Mouse (Mus musculus): Measurements from ENCODE around the gene Lair1. TPM values are rescaled to one million over a fixed set of nuclear protein-coding genes. Genes with fewer than 3 reads are reported as not detected.

Gene Lair1
- 0.89 and 1.2 TPM in 2 replicates for polyA plus RNA-seq (2014; fragmentation: Nextera tagmentation; extraction: Ambion mirVana)

DNA sequence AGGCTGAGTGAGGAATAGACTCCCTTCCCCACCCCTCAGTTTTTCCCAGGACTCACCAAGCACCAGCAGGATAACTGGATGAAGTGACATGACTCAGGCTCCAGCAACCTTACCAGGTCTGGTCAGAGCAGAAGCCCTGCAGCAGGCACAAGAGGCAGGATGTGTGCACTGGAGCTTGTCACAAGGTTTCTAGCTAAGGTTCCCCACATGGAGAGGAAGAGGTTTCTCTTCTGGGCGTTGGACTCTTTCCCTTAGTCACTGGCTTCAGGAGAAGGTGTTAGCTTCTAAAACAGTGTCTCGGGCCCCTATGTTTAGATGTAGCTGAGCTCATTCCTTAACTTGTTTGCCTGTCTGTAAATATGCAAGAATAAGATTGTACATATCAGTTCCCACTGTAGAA is at the start of gene Lair1:
Lair1 (minus strand) TSS at position 192 of the 400 bp plus-strand sequence.
- Histone ChIP-seq H3K36me3 (ENCODE audit: control insufficient read depth, insufficient read depth, low read length) (no peaks in the 10 kb centered on the region), H3K9ac (ENCODE audit: low read length) (no peak within 1 kb of the TSS), H3K4me2 (ENCODE audit: low read depth) (no peak within 1 kb of the TSS), H3K9me3 (ENCODE audit: control insufficient read depth, low read length) (no peaks in the 10 kb centered on the region), H3K4me3 (ENCODE audit: low read depth, low read length) (no peak within 1 kb of the TSS), H3K27me3 (ENCODE audit: control insufficient read depth, insufficient read depth, low read length) (no peaks in the 10 kb centered on the region), H3K4me1 (ENCODE audit: control insufficient read depth, insufficient read depth, low read length) (no peaks in the 10 kb centered on the region), H3K27ac (ENCODE audit: low read depth, low read length) (no peak within 1 kb of the TSS)
- WGBS = 78% methylated on average over 2 of the region's 2 CpGs
- DNase-seq (ENCODE audit: low spot score) = no peak
- no peak for ATAC-seq (ENCODE audit: insufficient read depth, low FRiP score, low TSS enrichment)

DNA sequence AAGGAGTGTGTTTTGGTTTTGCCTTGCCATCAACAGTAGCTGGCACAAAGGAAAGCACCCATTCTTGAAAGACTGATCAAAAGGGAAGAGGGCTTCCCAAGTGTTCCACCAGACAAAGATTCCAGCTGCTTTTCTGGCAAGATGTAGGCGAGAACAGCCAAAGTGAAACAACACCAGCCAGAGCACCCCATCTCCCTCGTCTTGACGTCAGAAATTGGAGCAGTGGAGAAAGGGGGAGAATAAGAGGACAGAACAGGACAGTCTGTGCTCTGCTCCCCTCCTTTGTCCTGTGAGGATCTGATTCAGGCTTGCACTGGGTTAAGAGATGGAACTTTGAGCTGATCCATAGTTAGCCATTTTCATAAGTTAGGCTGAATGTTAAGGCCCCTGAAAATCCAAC is 48.8 kb upstream of the Lair1 start:
- 67% methylated on average over 3 of the region's 3 CpGs for WGBS
- no peak for DNase-seq (ENCODE audit: low spot score)
- no peaks in the 10 kb centered on the region for H3K4me1 ChIP-seq (ENCODE audit: control insufficient read depth, insufficient read depth, low read length)
- H3K27me3 ChIP-seq (ENCODE audit: control insufficient read depth, insufficient read depth, low read length) = no peaks in the 10 kb centered on the region
- H3K9me3 ChIP-seq (ENCODE audit: control insufficient read depth, low read length) = no peaks in the 10 kb centered on the region
- ATAC-seq (ENCODE audit: insufficient read depth, low FRiP score, low TSS enrichment) = no peak
- no peak overlapping the region for H3K9ac ChIP-seq (ENCODE audit: low read length)
- H3K4me2 ChIP-seq (ENCODE audit: low read depth) = no peak overlapping the region
- H3K27ac ChIP-seq (ENCODE audit: low read depth, low read length) = no peak overlapping the region
- H3K36me3 ChIP-seq (ENCODE audit: control insufficient read depth, insufficient read depth, low read length) = no peaks in the 10 kb centered on the region
- no peak overlapping the region for H3K4me3 ChIP-seq (ENCODE audit: low read depth, low read length)

DNA sequence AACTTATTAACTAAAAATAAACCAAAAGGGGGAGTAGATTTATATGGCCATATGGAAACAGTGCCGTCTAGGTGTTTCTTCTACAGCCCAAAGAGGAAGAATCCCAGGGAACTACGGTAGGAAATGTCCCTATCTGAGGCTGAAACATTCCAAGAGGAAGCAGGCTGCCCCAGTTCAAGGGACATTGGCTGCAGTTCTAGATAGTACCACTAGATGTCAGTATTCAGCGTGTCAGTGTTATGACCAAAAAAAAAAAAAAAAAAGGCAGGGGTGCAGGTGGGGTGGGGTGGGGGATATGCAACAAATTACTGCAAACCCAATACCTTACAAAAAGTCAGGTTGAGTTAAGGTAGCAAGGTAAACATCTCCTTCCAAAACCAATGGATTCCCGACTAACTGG is 40.4 kb upstream of the Lair1 start:
- no peaks in the 10 kb centered on the region for H3K36me3 ChIP-seq (ENCODE audit: control insufficient read depth, insufficient read depth, low read length)
- DNase-seq (ENCODE audit: low spot score) (no peak), ATAC-seq (ENCODE audit: insufficient read depth, low FRiP score, low TSS enrichment) (no peak)
- H3K4me1 ChIP-seq (ENCODE audit: control insufficient read depth, insufficient read depth, low read length) = no peaks in the 10 kb centered on the region
- no peaks in the 10 kb centered on the region for H3K9me3 ChIP-seq (ENCODE audit: control insufficient read depth, low read length)
- no peak overlapping the region for H3K9ac ChIP-seq (ENCODE audit: low read length)
- H3K4me2 ChIP-seq (ENCODE audit: low read depth) = no peak overlapping the region
- no peaks in the 10 kb centered on the region for H3K27me3 ChIP-seq (ENCODE audit: control insufficient read depth, insufficient read depth, low read length)
- WGBS = 21% methylated on average over 4 of the region's 4 CpGs
- no peak overlapping the region for H3K27ac ChIP-seq (ENCODE audit: low read depth, low read length)
- H3K4me3 ChIP-seq (ENCODE audit: low read depth, low read length) = no peak overlapping the region

DNA sequence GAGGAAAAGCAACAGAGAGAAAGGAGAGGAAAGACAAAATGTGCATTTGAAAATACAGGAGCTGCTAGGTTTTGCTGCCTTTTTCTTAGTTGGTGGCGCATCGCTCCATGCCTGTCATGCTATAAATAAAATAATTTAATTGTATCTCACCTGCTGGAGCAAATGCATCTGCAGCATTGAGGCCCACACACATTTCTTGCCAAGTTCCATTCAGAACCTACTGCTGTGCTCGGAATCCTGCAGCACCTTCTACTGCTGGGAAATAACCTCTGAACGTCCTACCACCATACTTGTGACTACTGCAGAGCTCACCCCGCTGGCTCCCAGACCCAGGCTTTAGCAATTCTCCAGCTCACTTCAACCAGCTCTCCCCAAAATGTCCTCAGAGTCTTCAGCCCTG is 38.1 kb upstream of the Lair1 start:
- 82% methylated on average over 5 of the region's 5 CpGs for WGBS
- no peak overlapping the region for H3K27ac ChIP-seq (ENCODE audit: low read depth, low read length)
- H3K36me3 ChIP-seq (ENCODE audit: control insufficient read depth, insufficient read depth, low read length) = no peaks in the 10 kb centered on the region
- H3K4me2 ChIP-seq (ENCODE audit: low read depth) = no peak overlapping the region
- H3K9me3 ChIP-seq (ENCODE audit: control insufficient read depth, low read length) = no peaks in the 10 kb centered on the region
- ATAC-seq (ENCODE audit: insufficient read depth, low FRiP score, low TSS enrichment) = no peak
- DNase-seq (ENCODE audit: low spot score) = no peak
- no peaks in the 10 kb centered on the region for H3K4me1 ChIP-seq (ENCODE audit: control insufficient read depth, insufficient read depth, low read length)
- no peak overlapping the region; the same call in 1 of the 2 replicates for H3K9ac ChIP-seq (ENCODE audit: low read length)
- no peaks in the 10 kb centered on the region for H3K27me3 ChIP-seq (ENCODE audit: control insufficient read depth, insufficient read depth, low read length)
- no peak overlapping the region for H3K4me3 ChIP-seq (ENCODE audit: low read depth, low read length)

DNA sequence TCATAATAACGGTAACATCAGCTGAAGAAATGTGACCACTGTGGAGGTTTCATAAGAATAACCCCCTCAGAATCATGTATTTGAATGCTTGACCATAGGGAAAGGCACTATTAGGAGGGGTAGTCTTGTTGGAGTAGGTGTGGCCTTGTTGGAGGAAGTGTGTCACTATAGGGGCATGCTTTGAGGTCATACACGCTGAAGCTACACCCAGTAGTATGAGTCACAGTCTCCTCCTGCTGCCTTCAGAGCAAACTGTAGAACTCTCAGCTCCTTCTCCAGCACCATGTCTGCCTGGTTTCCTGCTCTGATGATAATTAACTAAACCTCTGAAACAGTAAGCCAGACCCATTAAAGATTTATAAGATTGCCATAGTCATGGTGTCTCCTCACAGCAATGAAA is 35.8 kb upstream of the Lair1 start:
- no peak overlapping the region for H3K4me2 ChIP-seq (ENCODE audit: low read depth)
- H3K36me3 ChIP-seq (ENCODE audit: control insufficient read depth, insufficient read depth, low read length) = no peaks in the 10 kb centered on the region
- ATAC-seq (ENCODE audit: insufficient read depth, low FRiP score, low TSS enrichment) = no peak
- 79% methylated on average over 2 of the region's 2 CpGs for WGBS
- H3K9ac ChIP-seq (ENCODE audit: low read length) = no peak overlapping the region
- no peak overlapping the region for H3K27ac ChIP-seq (ENCODE audit: low read depth, low read length)
- no peaks in the 10 kb centered on the region for H3K4me1 ChIP-seq (ENCODE audit: control insufficient read depth, insufficient read depth, low read length)
- no peaks in the 10 kb centered on the region for H3K9me3 ChIP-seq (ENCODE audit: control insufficient read depth, low read length)
- DNase-seq (ENCODE audit: low spot score) = no peak
- no peak overlapping the region for H3K4me3 ChIP-seq (ENCODE audit: low read depth, low read length)
- H3K27me3 ChIP-seq (ENCODE audit: control insufficient read depth, insufficient read depth, low read length) = no peaks in the 10 kb centered on the region

DNA sequence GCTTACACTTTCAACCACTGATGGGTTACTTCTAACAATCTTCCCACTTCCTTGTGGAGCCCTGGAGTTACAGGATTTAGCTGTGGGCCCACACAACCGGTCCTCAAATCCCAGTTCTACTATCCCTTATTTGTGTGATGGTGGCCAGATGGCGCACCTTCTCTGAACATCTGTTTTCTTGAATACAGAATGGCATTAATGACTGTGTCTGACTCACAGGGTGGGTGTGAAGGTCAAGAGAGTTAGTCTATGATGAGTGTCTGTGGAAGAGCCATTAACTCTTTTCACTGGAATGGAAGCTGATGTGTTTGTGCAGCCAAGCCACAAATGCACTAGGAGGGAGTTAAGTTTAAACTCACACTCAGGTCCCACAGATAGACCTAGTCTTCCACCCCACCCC is 35.3 kb upstream of the Lair1 start:
- WGBS = 80% methylated on average over 2 of the region's 2 CpGs
- Histone ChIP-seq H3K4me3 (ENCODE audit: low read depth, low read length) (no peak overlapping the region), H3K9me3 (ENCODE audit: control insufficient read depth, low read length) (no peaks in the 10 kb centered on the region), H3K9ac (ENCODE audit: low read length) (no peak overlapping the region), H3K4me1 (ENCODE audit: control insufficient read depth, insufficient read depth, low read length) (no peaks in the 10 kb centered on the region), H3K4me2 (ENCODE audit: low read depth) (no peak overlapping the region), H3K27ac (ENCODE audit: low read depth, low read length) (no peak overlapping the region), H3K27me3 (ENCODE audit: control insufficient read depth, insufficient read depth, low read length) (no peaks in the 10 kb centered on the region), H3K36me3 (ENCODE audit: control insufficient read depth, insufficient read depth, low read length) (no peaks in the 10 kb centered on the region)
- ATAC-seq (ENCODE audit: insufficient read depth, low FRiP score, low TSS enrichment) (no peak), DNase-seq (ENCODE audit: low spot score) (no peak)

DNA sequence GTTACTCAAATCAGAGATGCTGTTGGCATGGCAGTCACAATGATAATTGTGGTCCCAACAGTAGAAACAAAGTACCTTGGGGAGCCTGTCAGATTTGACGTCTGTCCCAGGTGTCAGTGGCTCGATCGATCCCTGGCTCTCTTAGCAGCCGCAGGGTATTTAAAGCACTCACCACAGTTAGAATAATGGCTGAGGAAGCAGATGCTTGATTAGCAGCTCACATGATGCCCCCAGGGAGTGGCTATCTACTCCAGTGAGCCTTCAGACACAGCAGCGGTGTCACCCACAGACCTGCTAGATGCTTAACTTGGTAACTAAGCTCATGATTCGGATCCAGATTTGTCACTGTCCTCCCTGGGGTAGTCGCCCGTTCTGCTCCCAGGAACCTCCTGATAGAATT is 28.2 kb upstream of the Lair1 start:
- no peaks in the 10 kb centered on the region for H3K9me3 ChIP-seq (ENCODE audit: control insufficient read depth, low read length)
- DNase-seq (ENCODE audit: low spot score) (peak; percentile 15), ATAC-seq (ENCODE audit: insufficient read depth, low FRiP score, low TSS enrichment) (no peak)
- no peak overlapping the region for H3K4me2 ChIP-seq (ENCODE audit: low read depth)
- no peaks in the 10 kb centered on the region for H3K4me1 ChIP-seq (ENCODE audit: control insufficient read depth, insufficient read depth, low read length)
- H3K27ac ChIP-seq (ENCODE audit: low read depth, low read length) = no peak overlapping the region
- H3K27me3 ChIP-seq (ENCODE audit: control insufficient read depth, insufficient read depth, low read length) = no peaks in the 10 kb centered on the region
- H3K9ac ChIP-seq (ENCODE audit: low read length) = no peak overlapping the region
- 57% methylated on average over 8 of the region's 8 CpGs for WGBS
- no peak overlapping the region for H3K4me3 ChIP-seq (ENCODE audit: low read depth, low read length)
- no peaks in the 10 kb centered on the region for H3K36me3 ChIP-seq (ENCODE audit: control insufficient read depth, insufficient read depth, low read length)

DNA sequence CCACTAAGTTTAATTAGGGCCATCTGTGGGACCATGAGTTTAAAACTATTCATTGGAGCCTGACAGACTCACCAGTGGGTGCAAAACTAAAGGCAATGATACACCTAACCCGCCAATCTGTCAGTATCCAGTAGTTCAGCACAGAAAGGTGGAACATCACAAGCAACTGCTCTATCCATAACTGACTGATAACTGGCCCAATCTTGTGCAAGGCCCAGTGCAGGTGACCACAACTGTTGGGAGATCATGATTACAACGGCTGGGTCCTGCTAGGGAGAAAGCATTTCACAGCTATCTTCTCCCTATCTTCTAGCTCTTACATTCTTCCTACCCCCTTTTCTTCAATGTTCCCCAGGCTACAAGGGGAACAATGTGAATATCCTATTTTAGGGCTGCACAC is 25.7 kb upstream of the Lair1 start:
- no peak overlapping the region for H3K27ac ChIP-seq (ENCODE audit: low read depth, low read length)
- no peak overlapping the region for H3K9ac ChIP-seq (ENCODE audit: low read length)
- no peak for DNase-seq (ENCODE audit: low spot score)
- no peak overlapping the region for H3K4me3 ChIP-seq (ENCODE audit: low read depth, low read length)
- H3K4me2 ChIP-seq (ENCODE audit: low read depth) = no peak overlapping the region
- H3K9me3 ChIP-seq (ENCODE audit: control insufficient read depth, low read length) = no peaks in the 10 kb centered on the region
- H3K4me1 ChIP-seq (ENCODE audit: control insufficient read depth, insufficient read depth, low read length) = no peaks in the 10 kb centered on the region
- ATAC-seq (ENCODE audit: insufficient read depth, low FRiP score, low TSS enrichment) = no peak
- H3K27me3 ChIP-seq (ENCODE audit: control insufficient read depth, insufficient read depth, low read length) = no peaks in the 10 kb centered on the region
- no peaks in the 10 kb centered on the region for H3K36me3 ChIP-seq (ENCODE audit: control insufficient read depth, insufficient read depth, low read length)
- 85% methylated on average over 2 of the region's 2 CpGs for WGBS

DNA sequence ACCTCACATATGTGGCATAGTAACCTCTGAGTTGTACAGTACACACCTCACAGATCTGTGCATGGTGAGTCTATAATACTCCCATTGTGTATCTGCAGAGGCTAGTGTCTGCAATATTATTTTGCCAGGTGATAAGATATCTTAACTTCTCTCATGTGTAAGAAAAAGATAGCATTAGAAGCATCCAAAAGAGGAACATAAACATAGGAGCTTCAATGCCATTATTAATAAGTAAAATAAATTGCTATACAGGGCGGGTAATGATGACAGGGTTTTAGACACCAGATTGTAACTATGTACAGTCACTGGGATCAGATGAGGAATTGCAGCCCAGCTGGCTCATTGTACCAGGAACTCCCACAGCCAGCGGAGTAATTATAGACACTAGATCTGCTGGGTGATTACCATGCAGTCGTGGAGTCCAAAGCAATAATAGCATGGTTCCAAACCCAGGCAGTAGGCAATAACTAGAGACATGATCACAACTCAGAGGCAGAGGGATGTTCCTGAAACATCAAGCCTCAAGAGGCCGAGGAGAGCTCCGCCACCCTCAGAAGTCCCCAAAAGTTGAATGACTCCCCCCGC is 25.0 kb upstream of the Lair1 start:
- no peaks in the 10 kb centered on the region for H3K9me3 ChIP-seq (ENCODE audit: control insufficient read depth, low read length)
- H3K4me2 ChIP-seq (ENCODE audit: low read depth) = no peak overlapping the region
- H3K27me3 ChIP-seq (ENCODE audit: control insufficient read depth, insufficient read depth, low read length) = no peaks in the 10 kb centered on the region
- no peak overlapping the region for H3K9ac ChIP-seq (ENCODE audit: low read length)
- DNase-seq (ENCODE audit: low spot score) = no peak
- no peak for ATAC-seq (ENCODE audit: insufficient read depth, low FRiP score, low TSS enrichment)
- H3K4me3 ChIP-seq (ENCODE audit: low read depth, low read length) = no peak overlapping the region
- H3K4me1 ChIP-seq (ENCODE audit: control insufficient read depth, insufficient read depth, low read length) = no peaks in the 10 kb centered on the region
- no peaks in the 10 kb centered on the region for H3K36me3 ChIP-seq (ENCODE audit: control insufficient read depth, insufficient read depth, low read length)
- 81% methylated on average over 6 of the region's 6 CpGs for WGBS
- H3K27ac ChIP-seq (ENCODE audit: low read depth, low read length) = no peak overlapping the region

Data from neural tube, embryonic 11.5 days (tissue).